Mouse (Mus musculus): ENCODE results near the gene Nptx2.

Nptx2 gene

GRCm38 (mm10) chr5:144565739-144566138 is 20.0 kb downstream of the Nptx2 start:
- no peak for DNase-seq (ENCODE audit: low spot score)

- DNase-seq (ENCODE audit: low spot score), result no peak
Measured at GRCm38 (mm10) chr5:144585100-144585499, 39.4 kb downstream of the Nptx2 start.

- DNase-seq (ENCODE audit: low spot score), result no peak
Measured at GRCm38 (mm10) chr5:144591248-144591880, 45.7 kb downstream of the Nptx2 start.

- no peak for DNase-seq (ENCODE audit: low spot score)
Measured at GRCm38 (mm10) chr5:144594796-144595195, 49.1 kb downstream of the Nptx2 start.
